Mouse (Mus musculus) liver, adult (tissue): ENCODE data around the gene Prkn.

Experiments used
- GATA4 ChIP-seq: IDR thresholded peaks from 2 replicates; pipeline ENCODE4 v1.6.1; 2014; ENCODE audit warnings: mild to moderate bottlenecking, low read length; ENCODE audit not compliant: insufficient replicate concordance

Prkn gene

GRCm38 (mm10) chr17:11913620-11914019 lies 1073.4 kb downstream of the Prkn start:
- TF ChIP-seq GATA4, result no peak

DNA sequence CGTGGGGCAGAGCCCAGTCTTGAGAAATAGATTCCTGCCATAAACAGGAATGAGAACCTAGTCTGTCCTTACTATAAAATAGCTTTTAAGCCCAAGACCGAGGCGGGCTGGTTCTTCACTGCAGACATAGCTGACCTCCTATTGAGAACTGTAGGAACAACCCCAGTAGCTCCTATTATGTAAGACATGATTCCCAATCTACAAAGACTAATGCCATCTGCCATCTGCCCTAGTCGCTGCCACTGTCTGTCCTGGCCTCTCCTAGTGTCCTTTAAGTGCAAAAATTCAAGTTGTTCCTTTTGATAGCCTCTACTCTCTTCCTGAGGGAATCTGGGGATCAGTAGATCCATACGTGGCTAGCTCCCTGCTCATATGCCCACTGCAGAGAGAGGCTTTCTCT lies 1074.3 kb downstream of the Prkn start:
- TF ChIP-seq GATA4, result no peak

GRCm38 (mm10) chr17:11918123-11918801 lies 1078.1 kb downstream of the Prkn start:
- no peak for TF ChIP-seq GATA4

GRCm38 (mm10) chr17:11919581-11919980 lies 1079.4 kb downstream of the Prkn start:
- no peak for TF ChIP-seq GATA4

- TF ChIP-seq GATA4, result no peak
These were observed 1080.8 kb downstream of the Prkn start for GRCm38 (mm10) chr17:11921026-11921425.

DNA sequence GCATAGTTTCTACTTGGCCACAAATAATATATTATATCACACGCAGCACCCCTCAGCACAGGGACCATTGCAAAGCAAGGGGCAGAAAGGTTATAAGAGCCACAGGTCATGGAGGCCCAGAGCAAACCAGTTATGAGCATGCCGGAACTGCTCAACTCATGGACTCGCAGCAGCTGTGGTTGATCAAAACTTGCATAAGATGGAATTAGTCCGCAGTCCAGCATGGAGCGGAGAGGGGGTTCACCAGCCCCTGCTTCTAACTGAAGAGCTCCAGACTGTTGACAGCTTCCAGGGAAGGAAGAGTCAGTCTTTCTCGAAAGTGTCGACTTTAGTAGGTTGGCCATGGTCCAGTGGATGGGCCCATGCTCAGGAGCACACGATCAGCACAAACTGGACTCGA lies 1083.8 kb downstream of the Prkn start:
- no peak for TF ChIP-seq GATA4

GRCm38 (mm10) chr17:11926865-11927386 lies 1086.7 kb downstream of the Prkn start:
- no peak for TF ChIP-seq GATA4

- TF ChIP-seq GATA4, result no peak
These were observed 1091.5 kb downstream of the Prkn start for GRCm38 (mm10) chr17:11931641-11932040.

DNA sequence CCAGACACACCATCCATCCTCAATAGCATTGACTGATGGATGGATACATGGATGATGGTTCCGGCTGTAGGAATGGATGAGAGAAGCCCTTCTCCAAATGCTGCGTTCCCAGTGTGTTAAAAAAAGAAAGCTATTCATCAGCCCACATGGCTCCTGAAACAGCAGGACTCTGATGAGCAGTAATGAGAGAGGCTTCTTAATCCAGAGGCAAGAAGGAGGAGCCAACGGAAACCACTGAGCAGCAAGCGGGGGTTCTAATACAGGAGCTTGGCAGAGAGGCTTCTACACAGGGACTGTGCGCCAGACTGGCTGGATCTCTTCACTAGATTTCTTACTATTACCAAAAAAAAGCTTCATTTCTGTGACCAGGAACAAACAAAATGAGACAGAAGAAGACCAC lies 1093.6 kb downstream of the Prkn start:
- TF ChIP-seq GATA4, result no peak

GRCm38 (mm10) chr17:11947436-11947835 lies 1107.3 kb downstream of the Prkn start:
- no peak for TF ChIP-seq GATA4

- no peak for TF ChIP-seq GATA4
These were observed 1109.5 kb downstream of the Prkn start for GRCm38 (mm10) chr17:11949551-11950197.

GRCm38 (mm10) chr17:11950198-11950594 lies 1110.0 kb downstream of the Prkn start:
- TF ChIP-seq GATA4, result no peak

DNA sequence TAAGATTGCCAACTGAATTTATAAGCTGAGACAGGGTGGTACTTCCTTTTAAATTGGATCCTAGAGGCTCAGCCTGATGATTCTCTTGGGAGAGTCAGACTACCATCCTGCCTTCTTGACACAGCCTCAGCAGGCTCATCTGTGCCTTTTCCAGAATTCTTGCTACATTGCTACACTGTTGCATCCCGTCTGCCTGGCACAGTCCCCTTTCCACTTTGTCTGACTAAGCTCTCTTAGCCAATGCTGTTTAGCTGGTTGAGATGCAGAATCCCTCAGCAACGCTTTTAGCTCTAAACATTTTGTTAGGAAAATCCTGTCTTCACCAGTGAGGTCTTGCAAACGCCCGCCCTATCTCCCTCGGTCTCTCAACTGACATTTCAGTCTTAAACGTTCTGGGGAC lies 1115.1 kb downstream of the Prkn start:
- no peak for TF ChIP-seq GATA4

DNA sequence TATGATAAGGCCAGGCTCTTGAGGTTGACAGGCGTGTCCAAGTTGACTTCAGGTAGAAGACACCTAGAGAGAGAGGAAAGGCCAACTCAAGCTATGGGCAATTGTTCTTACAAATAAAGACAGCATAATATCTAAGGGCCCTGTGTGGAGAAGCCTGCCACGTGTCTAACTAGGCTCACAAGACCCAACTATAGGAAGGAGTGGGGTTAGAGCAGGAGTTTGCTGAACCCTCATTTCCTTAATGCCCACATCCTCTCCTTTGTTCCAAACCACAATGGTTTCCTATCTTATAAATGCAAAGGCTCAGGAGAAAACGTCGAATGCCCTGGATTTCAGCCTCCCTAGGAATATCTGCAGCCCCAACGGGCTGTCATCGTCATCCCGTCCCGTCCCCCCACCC lies 1120.3 kb downstream of the Prkn start:
- no peak for TF ChIP-seq GATA4

- TF ChIP-seq GATA4, result no peak
These were observed 1122.6 kb downstream of the Prkn start for GRCm38 (mm10) chr17:11962808-11963207.

DNA sequence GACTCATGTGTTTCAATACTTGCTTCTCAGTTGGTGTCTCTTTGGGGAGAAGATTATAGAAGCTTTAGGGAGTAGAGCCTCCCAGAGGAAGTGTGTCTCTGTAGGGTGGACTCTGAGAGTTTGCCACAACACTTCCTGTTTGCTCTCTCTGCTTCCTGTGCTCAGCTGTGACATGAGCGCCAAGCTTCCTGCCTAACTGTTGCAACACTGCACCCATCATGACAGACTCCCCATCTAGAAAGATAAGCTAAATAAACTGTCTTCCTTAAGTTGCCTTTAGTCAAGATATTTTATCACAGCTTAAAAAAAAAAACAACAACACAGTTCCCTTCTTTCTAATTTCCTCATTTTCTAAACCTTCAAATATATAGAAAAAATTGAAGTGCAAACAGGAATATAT lies 1130.0 kb downstream of the Prkn start:
- no peak for TF ChIP-seq GATA4

- TF ChIP-seq GATA4, result no peak
These were observed 1132.4 kb downstream of the Prkn start for GRCm38 (mm10) chr17:11972550-11972949.
